Mouse (Mus musculus) small intestine, adult 2 months (tissue): ENCODE measurements around the gene Rapgef5. TPM values are rescaled to one million over a fixed set of nuclear protein-coding genes. Genes with fewer than 3 reads are reported as not detected.
"Not testable (repeated sequence)": the region's sequence is repeated elsewhere in the genome, so short reads cannot be mapped to it uniquely, and the experiment has no call there.

Experiments
- H3K27ac ChIP-seq: fragments of 200-500 bp; 2 replicates; pipeline ENCODE4 v1.5.1; 2012; ENCODE audit warnings: low read depth, low read length, control low read depth, inconsistent platforms; ENCODE audit not compliant: insufficient read depth
- H3K27me3 ChIP-seq: fragments of 200-500 bp; 2 replicates; pipeline ENCODE4 v1.6.1; 2012; ENCODE audit warnings: mild to moderate bottlenecking, moderate library complexity, low read length, inconsistent platforms; ENCODE audit not compliant: control insufficient read depth, insufficient read depth
- H3K36me3 ChIP-seq: fragments of 200-500 bp; 2 replicates; pipeline ENCODE4 v1.6.1; 2012; ENCODE audit warnings: mild to moderate bottlenecking, low read length, control low read depth, inconsistent platforms; ENCODE audit not compliant: control insufficient read depth, insufficient read depth
- H3K4me1 ChIP-seq: fragments of 200-500 bp; 2 replicates; pipeline ENCODE4 v1.6.1; 2012; ENCODE audit warnings: low read length, inconsistent platforms, mixed read lengths; ENCODE audit not compliant: control insufficient read depth, insufficient read depth, insufficient read length
- H3K4me3 ChIP-seq: fragments of 200-500 bp; 2 replicates; pipeline ENCODE4 v1.5.1; 2012; ENCODE audit warnings: low read depth, mild to moderate bottlenecking, control low read depth, inconsistent platforms, low read length, moderate library complexity
- CTCF ChIP-seq: fragments of 200-500 bp; IDR thresholded peaks from 2 replicates; pipeline ENCODE4 v1.5.1; 2012; ENCODE audit warnings: low read depth, mild to moderate bottlenecking, control low read depth, inconsistent platforms, low read length, moderate library complexity, mixed read lengths; ENCODE audit not compliant: insufficient replicate concordance, insufficient read length; ENCODE audit errors: extremely low read depth
- POLR2A ChIP-seq: fragments of 200-500 bp; IDR thresholded peaks from 2 replicates; pipeline ENCODE4 v1.6.1; 2012; ENCODE audit warnings: low read depth, mild to moderate bottlenecking, control low read depth, inconsistent platforms, low read length, moderate library complexity
- WGBS: fragments of 180-500 bp; shearing (Covaris S2); methylation state at CpG from one replicate; pipeline ENCODE4 v1.1.7; 2018; 5-methylcytosine and 5-hydroxymethylcytosine counted together
- polyA plus RNA-seq: library from polyadenylated mRNA; depleted of rRNA; stranded (reverse); fragments of >200 nt; gene quantifications from 2 replicates; pipeline ENCODE4 v1.2.3, GENCODE M21; 2012

Gene Rapgef5
- polyA plus RNA-seq, 1 experiment: 4.7 TPM

GRCm38 (mm10) chr12:117776841-117777240, 260.6 kb downstream of the Rapgef5 start:
- Histone ChIP-seq H3K27me3 (no peaks in the 10 kb centered on the region), H3K4me3 (no peak overlapping the region), H3K4me1 (no peaks in the 10 kb centered on the region), H3K36me3 (no peaks in the 10 kb centered on the region), H3K27ac (no peak overlapping the region)
- 43% methylated on average over 5 of the region's 5 CpGs for WGBS
- no peak for TF ChIP-seq POLR2A
- TF ChIP-seq CTCF: no peak

- Histone ChIP-seq H3K4me3 (no peak overlapping the region), H3K27ac (no peak overlapping the region), H3K4me1 (no peaks in the 10 kb centered on the region), H3K36me3 (no peaks in the 10 kb centered on the region), H3K27me3 (no peaks in the 10 kb centered on the region)
- TF ChIP-seq CTCF: no peak
- WGBS: 8% methylated on average over 2 of the region's 2 CpGs
Measured at GRCm38 (mm10) chr12:117781360-117781759, 265.1 kb downstream of the Rapgef5 start.

GRCm38 (mm10) chr12:117783426-117783825, 267.1 kb downstream of the Rapgef5 start:
- Histone ChIP-seq H3K36me3 (no peaks in the 10 kb centered on the region), H3K4me1 (no peaks in the 10 kb centered on the region), H3K27me3 (no peaks in the 10 kb centered on the region), H3K27ac (no peak overlapping the region), H3K4me3 (no peak overlapping the region)
- WGBS: 76% methylated on average over 1 of the region's 1 CpGs
- TF ChIP-seq CTCF: no peak
- no peak for TF ChIP-seq POLR2A

GRCm38 (mm10) chr12:117786621-117787020, 270.3 kb downstream of the Rapgef5 start:
- TF ChIP-seq POLR2A (no peak), CTCF (no peak)
- Histone ChIP-seq H3K27me3 (no peaks in the 10 kb centered on the region), H3K4me3 (no peak overlapping the region), H3K4me1 (no peaks in the 10 kb centered on the region), H3K27ac (no peak overlapping the region), H3K36me3 (no peaks in the 10 kb centered on the region)
- 47% methylated on average over 6 of the region's 6 CpGs for WGBS

DNA sequence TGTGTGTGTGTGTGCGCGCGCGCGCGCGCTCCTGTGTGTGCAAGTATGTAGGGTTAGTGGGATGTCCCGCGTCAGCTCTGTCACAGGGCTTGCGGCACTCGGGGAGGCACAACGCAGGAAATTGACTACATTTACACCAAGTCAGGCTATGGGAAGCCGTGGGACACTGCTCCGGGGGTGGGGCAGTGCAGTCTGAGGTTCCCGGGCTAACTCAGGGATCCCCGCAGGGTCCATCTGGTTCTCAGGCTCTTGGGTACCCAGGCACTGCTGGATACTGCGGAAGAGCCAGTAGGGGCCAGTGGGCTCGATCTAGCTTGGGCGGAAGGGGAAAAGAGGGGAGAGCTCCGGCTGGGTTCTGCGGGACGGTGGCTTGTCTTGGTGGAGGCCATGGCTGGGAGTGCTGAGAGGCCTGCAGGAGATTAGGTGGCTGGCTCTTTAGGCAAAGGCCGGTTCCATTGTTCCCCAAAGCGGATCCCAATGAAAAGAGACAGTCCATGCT, 272.3 kb downstream of the Rapgef5 start:
- Histone ChIP-seq H3K27me3 (no peaks in the 10 kb centered on the region), H3K4me3 (no peak overlapping the region), H3K27ac (no peak overlapping the region), H3K4me1 (no peaks in the 10 kb centered on the region), H3K36me3 (no peaks in the 10 kb centered on the region)
- no peak for TF ChIP-seq POLR2A
- no peak for TF ChIP-seq CTCF
- WGBS: 37% methylated on average over 24 of the region's 24 CpGs

DNA sequence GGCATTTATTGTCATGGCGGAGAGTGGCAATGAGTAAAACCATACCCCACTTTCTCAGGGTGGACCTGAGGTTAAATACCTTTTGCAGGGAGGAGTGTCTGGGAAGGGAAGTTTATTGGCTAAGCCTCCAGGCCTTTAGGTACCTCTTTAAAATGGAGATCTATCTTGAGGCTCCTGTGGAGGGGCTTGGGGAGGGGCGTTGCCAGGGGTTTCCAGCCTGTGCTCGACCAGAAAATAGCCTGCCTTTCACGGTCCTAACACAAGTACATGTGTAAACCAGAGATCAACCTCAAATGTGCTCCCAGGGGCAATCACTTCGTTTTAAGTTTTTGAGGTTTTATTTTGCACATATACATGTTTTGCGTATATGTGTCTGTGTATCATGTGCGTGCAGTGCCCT, 272.7 kb downstream of the Rapgef5 start:
- Histone ChIP-seq H3K36me3 (no peaks in the 10 kb centered on the region), H3K4me3 (no peak overlapping the region), H3K27ac (no peak overlapping the region), H3K27me3 (no peaks in the 10 kb centered on the region), H3K4me1 (no peaks in the 10 kb centered on the region)
- WGBS: 58% methylated on average over 7 of the region's 7 CpGs
- TF ChIP-seq POLR2A: no peak
- no peak for TF ChIP-seq CTCF

DNA sequence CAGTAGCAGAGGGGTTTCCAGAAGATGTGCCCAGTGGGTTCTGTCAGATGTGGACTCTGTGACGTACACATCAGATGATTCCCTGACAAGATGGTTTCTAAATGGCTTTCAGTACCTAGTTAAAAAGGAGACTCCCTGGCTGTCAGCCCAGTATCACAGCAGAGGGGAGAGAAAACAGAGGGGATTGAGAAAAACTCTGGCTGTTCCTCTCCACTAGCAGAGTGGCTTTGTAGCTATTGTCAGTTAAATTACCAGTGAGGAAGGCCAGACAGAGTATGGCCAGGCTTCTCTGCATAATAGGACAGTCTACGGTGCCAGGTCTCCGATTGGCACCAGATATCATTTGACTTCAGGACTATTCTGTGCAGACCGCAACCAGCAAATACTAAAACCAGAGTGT, 279.0 kb downstream of the Rapgef5 start:
- Histone ChIP-seq H3K4me1 (no peaks in the 10 kb centered on the region), H3K27ac (no peak overlapping the region), H3K4me3 (no peak overlapping the region), H3K36me3 (no peaks in the 10 kb centered on the region), H3K27me3 (no peaks in the 10 kb centered on the region)
- WGBS: 83% methylated on average over 4 of the region's 4 CpGs
- no peak for TF ChIP-seq CTCF
- no peak for TF ChIP-seq POLR2A

- H3K4me3 ChIP-seq, H3K27me3 ChIP-seq, H3K4me1 ChIP-seq, H3K36me3 ChIP-seq, H3K27ac ChIP-seq: not testable (repeated sequence)
- 65% methylated on average over 2 of the region's 6 CpGs for WGBS
Measured at GRCm38 (mm10) chr12:117803989-117804388, 287.7 kb downstream of the Rapgef5 start, which contains the start of gene Cdca7l. Gene Cdca7l, plus strand, starts transcription at chr12:117804289.
